Mouse (Mus musculus) layer of hippocampus, postnatal 14 days (tissue): ENCODE data around the gene Olfr910. TPM values are rescaled to one million over a fixed set of nuclear protein-coding genes. Genes with fewer than 3 reads are reported as not detected.

Source experiments
- DNase-seq, 2 experiments: peaks; one replicate each; pipeline ENCODE4 v3.0.0; 2021 to 2022; ENCODE audit warnings: low spot score in 2 of 2, mixed read lengths in 1 of 2
- long read RNA-seq, 2 experiments: library from polyadenylated mRNA; stranded (forward); transcript quantifications; one replicate each; pipeline ENCODE4 v2.0.0; 2021
- total RNA-seq, 2 experiments: library from RNA; stranded (reverse); gene quantifications; 2 replicates each; pipeline ENCODE4 v1.2.3; 2021

Gene Olfr910
- total RNA-seq: not detected
- long read RNA-seq, experiment 1: 0 reads
- long read RNA-seq, experiment 2: 0 reads

GRCm38 (mm10) chr9:38537549-38537948 lies at the start of gene Olfr910:
TSS of gene Olfr910 (plus strand) at chr9:38537849.
- no peak for DNase-seq

DNA sequence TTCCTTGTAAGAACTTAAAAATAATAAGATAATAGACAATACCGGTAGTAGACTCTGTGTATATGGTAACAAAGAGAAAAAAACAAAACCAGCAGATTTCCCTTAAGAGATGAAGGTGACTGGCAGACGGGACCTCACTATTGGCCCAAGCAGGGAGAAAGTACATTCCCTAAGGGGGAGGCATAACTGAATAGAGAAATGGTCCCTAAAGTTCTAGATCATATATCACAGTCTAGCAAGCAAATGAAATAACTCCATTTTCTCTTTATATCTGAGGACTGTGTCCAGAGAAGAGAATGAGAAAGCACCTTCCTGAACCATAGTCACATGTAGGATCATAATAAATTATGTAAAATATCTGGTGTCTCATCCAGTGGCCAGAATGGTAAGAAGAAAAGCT lies 42.1 kb upstream of the Olfr910 start, which contains the start of gene Olfr907:
Olfr907 (plus strand) TSS at position 301 of the 400 bp plus-strand sequence.
- no peak for DNase-seq

GRCm38 (mm10) chr9:38512353-38512752 lies 25.3 kb upstream of the Olfr910 start:
- no peak for DNase-seq

GRCm38 (mm10) chr9:38521280-38521679 lies 16.4 kb upstream of the Olfr910 start, which contains the start of gene Olfr911-ps1:
TSS of gene Olfr911-ps1 (plus strand) at chr9:38521580.
- no peak for DNase-seq

DNA sequence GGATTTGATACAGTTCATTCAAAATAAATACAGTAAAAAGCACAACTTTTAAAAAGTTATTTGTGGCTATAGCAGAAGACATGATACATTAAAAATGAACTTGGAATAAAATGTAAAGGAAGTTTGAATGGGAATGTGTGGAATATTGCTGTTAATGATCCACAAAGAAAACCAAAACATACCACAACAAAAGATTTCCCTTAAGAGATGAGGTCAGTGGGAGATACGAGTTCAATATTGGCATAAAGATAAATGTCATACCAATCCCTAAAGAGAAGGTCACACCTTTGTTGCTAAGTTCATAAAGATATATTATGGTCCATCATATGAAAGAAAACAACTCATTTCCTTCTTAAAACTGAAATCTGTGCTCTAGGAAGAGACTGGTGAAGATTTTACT lies 42.2 kb downstream of the Olfr910 start, which contains the start of gene Olfr912:
Olfr912 (plus strand) TSS at position 301 of the 400 bp plus-strand sequence.
- no peak for DNase-seq

Other genes with a start within 250 kb of the Olfr910 start
- gene Olfr896-ps1, start 246.7 kb upstream of the Olfr910 start, total RNA-seq: not detected
- gene Olfr25, start 208.8 kb upstream of the Olfr910 start, total RNA-seq: not detected
- not detected for gene Olfr898, start 189.4 kb upstream of the Olfr910 start, total RNA-seq
- not detected for gene Olfr250, start 171.0 kb upstream of the Olfr910 start, total RNA-seq
- gene Olfr251, start 160.8 kb upstream of the Olfr910 start, total RNA-seq: not detected
- not detected for gene Olfr147, start 136.2 kb upstream of the Olfr910 start, total RNA-seq
- not detected for gene Olfr901, start 108.4 kb upstream of the Olfr910 start, total RNA-seq
- not detected for gene Olfr902, start 90.2 kb upstream of the Olfr910 start, total RNA-seq
- not detected for gene Olfr904, start 74.7 kb upstream of the Olfr910 start, total RNA-seq
- gene Olfr905, start 66.7 kb upstream of the Olfr910 start, total RNA-seq: not detected
- gene Olfr906, start 50.8 kb upstream of the Olfr910 start, total RNA-seq: not detected
- gene Olfr907, start 42.0 kb upstream of the Olfr910 start, total RNA-seq: not detected
- not detected for gene Olfr911-ps1, start 16.3 kb upstream of the Olfr910 start, total RNA-seq
- not detected for gene Olfr912, start 42.3 kb downstream of the Olfr910 start, total RNA-seq
- not detected for gene Olfr913, start 54.9 kb downstream of the Olfr910 start, total RNA-seq
- gene Olfr914, start 67.3 kb downstream of the Olfr910 start, total RNA-seq: not detected
- gene Olfr916, start 122.0 kb downstream of the Olfr910 start, total RNA-seq: not detected
- gene Olfr917, start 128.0 kb downstream of the Olfr910 start, total RNA-seq: not detected
- gene Olfr918, start 136.8 kb downstream of the Olfr910 start, total RNA-seq: not detected
- not detected for gene Olfr919, start 165.8 kb downstream of the Olfr910 start, total RNA-seq
- gene Vwa5a, start 180.4 kb downstream of the Olfr910 start, total RNA-seq: 1 to 10 TPM; 7.8 to 9.8 TPM
- under 1 TPM in 1 of 2 experiments, not detected in 1; 0.07 TPM for gene Olfr920, start 214.4 kb downstream of the Olfr910 start, total RNA-seq
- gene Olfr921, start 235.2 kb downstream of the Olfr910 start, total RNA-seq: not detected